Mouse (Mus musculus): ENCODE results near the gene Plpp6. TPM values are rescaled to one million over a fixed set of nuclear protein-coding genes. Genes with fewer than 3 reads are reported as not detected.

Gene Plpp6
- 5.3 and 6.7 TPM in 2 replicates for polyA plus RNA-seq (2016; fragmentation: Nextera tagmentation; extraction: Ambion mirVana)

GRCm38 (mm10) chr19:28963842-28964551 is at the start of gene Plpp6:
Plpp6 (plus strand) TSS chr19:28963953.
- no peaks in the 10 kb centered on the region for H3K36me3 ChIP-seq
- H3K27me3 ChIP-seq, result peaks cover 4% of the 10 kb centered on the region
- under 1% methylated on average over 54 of the region's 73 CpGs for WGBS
- H3K4me3 ChIP-seq (replicated peaks), result peak within 1 kb of the TSS; percentile 84
- ATAC-seq (ENCODE audit: insufficient number of reproducible peaks, insufficient read depth, low FRiP score, low TSS enrichment, low read depth), result peak; percentile 78
- H3K9ac ChIP-seq (replicated peaks), result peak within 1 kb of the TSS; percentile 81
- H3K27ac ChIP-seq, result peak within 1 kb of the TSS; percentile 41; the same call in 1 of the 2 replicates
- H3K4me2 ChIP-seq, result peak within 1 kb of the TSS; percentile 88
- H3K9me3 ChIP-seq, result no peaks in the 10 kb centered on the region
- peaks cover 7% of the 10 kb centered on the region for H3K4me1 ChIP-seq (replicated peaks)

- Histone ChIP-seq H3K27ac (no peak overlapping the region), H3K36me3 (no peaks in the 10 kb centered on the region), H3K4me2 (no peak overlapping the region), H3K9me3 (no peaks in the 10 kb centered on the region), H3K4me3 (replicated peaks) (no peak overlapping the region), H3K27me3 (no peaks in the 10 kb centered on the region), H3K9ac (replicated peaks) (no peak overlapping the region), H3K4me1 (replicated peaks) (no peaks in the 10 kb centered on the region; the same call in 1 of the 2 replicates)
- WGBS, result 82% methylated on average over 6 of the region's 6 CpGs
- ATAC-seq (ENCODE audit: insufficient number of reproducible peaks, insufficient read depth, low FRiP score, low TSS enrichment, low read depth), result no peak
These were observed 49.2 kb upstream of the Plpp6 start for GRCm38 (mm10) chr19:28914598-28914997.

- Histone ChIP-seq H3K4me1 (replicated peaks) (no peaks in the 10 kb centered on the region; the same call in 1 of the 2 replicates), H3K4me2 (no peak overlapping the region), H3K27ac (no peak overlapping the region), H3K4me3 (replicated peaks) (no peak overlapping the region), H3K9me3 (no peaks in the 10 kb centered on the region), H3K36me3 (no peaks in the 10 kb centered on the region), H3K27me3 (no peaks in the 10 kb centered on the region), H3K9ac (replicated peaks) (no peak overlapping the region)
- WGBS, result 71% methylated on average over 2 of the region's 2 CpGs
- no peak for ATAC-seq (ENCODE audit: insufficient number of reproducible peaks, insufficient read depth, low FRiP score, low TSS enrichment, low read depth)
These were observed 48.0 kb upstream of the Plpp6 start for GRCm38 (mm10) chr19:28915602-28916250.

- Histone ChIP-seq H3K9me3 (no peaks in the 10 kb centered on the region), H3K27ac (no peak overlapping the region), H3K36me3 (no peaks in the 10 kb centered on the region), H3K4me1 (replicated peaks) (no peaks in the 10 kb centered on the region; the same call in 1 of the 2 replicates), H3K9ac (replicated peaks) (no peak overlapping the region), H3K4me2 (no peak overlapping the region), H3K4me3 (replicated peaks) (no peak overlapping the region), H3K27me3 (no peaks in the 10 kb centered on the region)
- WGBS, result 64% methylated on average over 4 of the region's 4 CpGs
- ATAC-seq (ENCODE audit: insufficient number of reproducible peaks, insufficient read depth, low FRiP score, low TSS enrichment, low read depth), result no peak
These were observed 47.3 kb upstream of the Plpp6 start for GRCm38 (mm10) chr19:28916492-28916891.

- ATAC-seq (ENCODE audit: insufficient number of reproducible peaks, insufficient read depth, low FRiP score, low TSS enrichment, low read depth), result no peak
- 90% methylated on average over 5 of the region's 5 CpGs for WGBS
These were observed 45.9 kb upstream of the Plpp6 start for GRCm38 (mm10) chr19:28917839-28918238.

GRCm38 (mm10) chr19:28926366-28926765 is 37.4 kb upstream of the Plpp6 start:
- 90% methylated on average over 5 of the region's 5 CpGs for WGBS
- Histone ChIP-seq H3K27ac (no peak overlapping the region), H3K4me3 (replicated peaks) (no peak overlapping the region), H3K9ac (replicated peaks) (no peak overlapping the region), H3K9me3 (no peaks in the 10 kb centered on the region), H3K4me2 (no peak overlapping the region), H3K36me3 (no peaks in the 10 kb centered on the region), H3K4me1 (replicated peaks) (no peaks in the 10 kb centered on the region), H3K27me3 (no peaks in the 10 kb centered on the region)
- ATAC-seq (ENCODE audit: insufficient number of reproducible peaks, insufficient read depth, low FRiP score, low TSS enrichment, low read depth), result no peak

More at GRCm38 (mm10) chr19:28917839-28918238, 45.9 kb upstream of the Plpp6 start:
- Histone ChIP-seq H3K4me3 (replicated peaks) (no peak overlapping the region), H3K9ac (replicated peaks) (no peak overlapping the region), H3K27me3 (no peaks in the 10 kb centered on the region), H3K36me3 (no peaks in the 10 kb centered on the region), H3K27ac (no peak overlapping the region), H3K9me3 (no peaks in the 10 kb centered on the region), H3K4me1 (replicated peaks) (no peaks in the 10 kb centered on the region; the same call in 1 of the 2 replicates), H3K4me2 (no peak overlapping the region)

- Histone ChIP-seq H3K9me3 (peaks cover 7% of the 10 kb centered on the region; the same call in 1 of the 2 replicates), H3K4me2 (no peak overlapping the region), H3K4me3 (replicated peaks) (no peak overlapping the region), H3K27me3 (no peaks in the 10 kb centered on the region), H3K27ac (no peak overlapping the region), H3K36me3 (no peaks in the 10 kb centered on the region), H3K4me1 (replicated peaks) (no peaks in the 10 kb centered on the region), H3K9ac (replicated peaks) (no peak overlapping the region)
- whole genome bisulfite sequencing, result 77% methylated on average over 4 of the region's 4 CpGs
- ATAC-seq (ENCODE audit: insufficient number of reproducible peaks, insufficient read depth, low FRiP score, low TSS enrichment, low read depth), result no peak
These were observed 36.4 kb upstream of the Plpp6 start for GRCm38 (mm10) chr19:28927396-28927795.

- no peaks in the 10 kb centered on the region for H3K36me3 ChIP-seq
- no peaks in the 10 kb centered on the region for H3K4me1 ChIP-seq (replicated peaks)
- no peak overlapping the region for H3K27ac ChIP-seq
- H3K27me3 ChIP-seq, result no peaks in the 10 kb centered on the region
- no peak overlapping the region for H3K4me3 ChIP-seq (replicated peaks)
- peaks cover 7% of the 10 kb centered on the region; the same call in 1 of the 2 replicates for H3K9me3 ChIP-seq
- H3K9ac ChIP-seq (replicated peaks), result no peak overlapping the region
- no peak overlapping the region for H3K4me2 ChIP-seq
- ATAC-seq (ENCODE audit: insufficient number of reproducible peaks, insufficient read depth, low FRiP score, low TSS enrichment, low read depth), result no peak
These were observed 34.7 kb upstream of the Plpp6 start for GRCm38 (mm10) chr19:28929034-28929433.

- Histone ChIP-seq H3K27me3 (no peaks in the 10 kb centered on the region), H3K9ac (replicated peaks) (no peak overlapping the region), H3K27ac (no peak overlapping the region), H3K4me3 (replicated peaks) (no peak overlapping the region), H3K4me1 (replicated peaks) (peaks cover 2% of the 10 kb centered on the region; the same call in 1 of the 2 replicates), H3K4me2 (no peak overlapping the region), H3K9me3 (peaks cover 7% of the 10 kb centered on the region; the same call in 1 of the 2 replicates), H3K36me3 (no peaks in the 10 kb centered on the region)
- 89% methylated on average over 3 of the region's 3 CpGs for WGBS
- ATAC-seq (ENCODE audit: insufficient number of reproducible peaks, insufficient read depth, low FRiP score, low TSS enrichment, low read depth), result no peak
These were observed 28.9 kb upstream of the Plpp6 start for GRCm38 (mm10) chr19:28934897-28935296.

GRCm38 (mm10) chr19:28940135-28940874 is 23.4 kb upstream of the Plpp6 start:
- Histone ChIP-seq H3K9ac (replicated peaks) (no peak overlapping the region), H3K4me2 (no peak overlapping the region), H3K4me1 (replicated peaks) (peaks cover 10% of the 10 kb centered on the region; the same call in 1 of the 2 replicates), H3K9me3 (no peaks in the 10 kb centered on the region), H3K27me3 (no peaks in the 10 kb centered on the region), H3K36me3 (no peaks in the 10 kb centered on the region), H3K4me3 (replicated peaks) (no peak overlapping the region), H3K27ac (no peak overlapping the region)
- ATAC-seq (ENCODE audit: insufficient number of reproducible peaks, insufficient read depth, low FRiP score, low TSS enrichment, low read depth), result no peak
- WGBS, result 57% methylated on average over 9 of the region's 9 CpGs

- H3K36me3 ChIP-seq, result no peaks in the 10 kb centered on the region
- H3K9me3 ChIP-seq, result no peaks in the 10 kb centered on the region
- ATAC-seq (ENCODE audit: insufficient number of reproducible peaks, insufficient read depth, low FRiP score, low TSS enrichment, low read depth), result no peak
- peaks cover 10% of the 10 kb centered on the region; the same call in 1 of the 2 replicates for H3K4me1 ChIP-seq (replicated peaks)
- no peaks in the 10 kb centered on the region for H3K27me3 ChIP-seq
- H3K4me2 ChIP-seq, result no peak overlapping the region
- H3K9ac ChIP-seq (replicated peaks), result no peak overlapping the region
- 57% methylated on average over 4 of the region's 4 CpGs for WGBS
- H3K27ac ChIP-seq, result no peak overlapping the region
- H3K4me3 ChIP-seq (replicated peaks), result no peak overlapping the region
These were observed 22.5 kb upstream of the Plpp6 start for GRCm38 (mm10) chr19:28941271-28941670.
